ENCODE assay signal across 8 mouse cellular contexts in the genomic region with DNA sequence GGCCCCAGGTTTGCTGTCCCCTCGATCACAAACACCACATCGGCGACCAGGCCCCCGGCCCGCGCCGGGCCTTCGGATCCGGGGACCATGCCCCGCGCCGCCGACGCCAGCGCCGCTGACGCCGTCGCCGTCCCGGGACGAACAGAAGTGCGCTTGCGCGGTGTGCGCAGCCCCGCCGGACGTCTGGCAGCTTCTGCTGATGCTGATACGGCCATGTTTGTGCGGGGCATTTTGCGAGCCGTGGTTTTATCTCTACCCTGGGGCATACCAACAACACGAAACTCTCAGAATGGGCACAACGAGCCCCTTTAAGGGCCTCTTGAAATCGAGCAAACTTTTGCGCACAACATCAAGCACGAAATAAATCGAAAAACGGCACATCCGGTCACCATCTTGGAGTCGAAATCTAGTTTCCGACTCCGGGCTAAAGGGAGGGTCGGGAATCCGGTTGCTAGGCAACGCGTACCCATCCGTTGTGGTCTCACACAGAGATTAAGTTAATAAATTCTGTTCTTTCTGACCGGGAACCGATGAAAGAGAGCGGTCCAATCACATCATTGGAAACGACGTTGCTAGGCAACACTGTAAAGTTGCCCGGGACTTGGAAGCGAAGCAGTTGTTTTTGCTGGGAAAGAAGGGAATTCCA. TPM values are rescaled to one million over a fixed set of nuclear protein-coding genes. Genes with fewer than 3 reads are reported as not detected.
DNase-seq lines count a peak whose midpoint lies in the region; ATAC-seq lines count a peak whose summit lies in the region.

Gene Med25 (minus strand): TSS at position 437 of the 646 bp plus-strand sequence.

- peaks cover 53% of the 10 kb centered on the region for H3K4me1 ChIP-seq in hindbrain, embryonic 14.5 days (replicated peaks; ENCODE audit: control insufficient read depth, insufficient read depth, low read length)

- peak within 1 kb of the TSS; percentile 91 for H3K4me2 ChIP-seq in hindbrain, embryonic 14.5 days (replicated peaks)

- no peaks in the 10 kb centered on the region for H3K27me3 ChIP-seq in hindbrain, embryonic 14.5 days (ENCODE audit: control insufficient read depth, insufficient read depth, low read length)

- H3K4me3 ChIP-seq in hindbrain, embryonic 14.5 days (replicated peaks; ENCODE audit: low read length), result peak within 1 kb of the TSS; percentile 90

- WGBS in hindbrain, embryonic 14.5 days, result under 1% methylated on average over 56 of the region's 56 CpGs

- peak within 1 kb of the TSS; percentile 92 for H3K9ac ChIP-seq in hindbrain, embryonic 14.5 days

- DNase-seq in R1 (ENCODE audit: low read depth, low spot score), result peak; percentile 96
- DNase-seq in cerebellum, postnatal 25 days, result peak; percentile 93 to 94
- peak; percentile 85 to 88 for DNase-seq in frontal cortex, postnatal 25 days (ENCODE audit: low spot score in 2 of 2)
- peak; percentile 96 for DNase-seq in hindbrain, embryonic 14.5 days (ENCODE audit: low spot score)
- DNase-seq in layer of hippocampus, postnatal 36 days, result peak; percentile 91 to 95
- DNase-seq in lung, postnatal 36 days, result peak; percentile 96
- peak; percentile 98 for DNase-seq in retina, postnatal 1 day
- peak; percentile 84 to 85 for DNase-seq in urinary bladder, adult 18-20 months (ENCODE audit: low spot score in 2 of 2)

- H3K36me3 ChIP-seq in hindbrain, embryonic 14.5 days (replicated peaks; ENCODE audit: control insufficient read depth, insufficient read depth), result peaks cover 25% of the 10 kb centered on the region

- ATAC-seq in hindbrain, embryonic 14.5 days (ENCODE audit: low FRiP score), result peak; percentile 77

- H3K9me3 ChIP-seq in hindbrain, embryonic 14.5 days (ENCODE audit: control insufficient read depth, low read length), result no peaks in the 10 kb centered on the region

- H3K27ac ChIP-seq in hindbrain, embryonic 14.5 days, result peak within 1 kb of the TSS; percentile 96

RNA-seq across cellular contexts. Expression of gene Med25, which starts in this region (rescaled TPM):
- 87.5 and 90.6 TPM in 2 replicates for polyA plus RNA-seq in hindbrain, embryonic 14.5 days (2014; fragmentation: Nextera tagmentation; extraction: Ambion mirVana)
- 100 to 1,000 TPM in 1 of 2 experiments, 10 to 100 TPM in 1; 97.2 to 113 TPM for total RNA-seq in layer of hippocampus, postnatal 36 days (2021)

Comparison
In these comparisons a context has a peak if more than half of its experiments do, and no peak if none do; other contexts are left out.
1. Peak in every context shown above with its lines: DNase-seq, ATAC-seq, H3K4me3 ChIP-seq and H3K27ac ChIP-seq.